Mouse (Mus musculus): ENCODE measurements around the gene Eya3. TPM values are rescaled to one million over a fixed set of nuclear protein-coding genes. Genes with fewer than 3 reads are reported as not detected.
"Not testable (repeated sequence)": the region's sequence is repeated elsewhere in the genome, so short reads cannot be mapped to it uniquely, and the experiment has no call there.

Gene Eya3
- polyA plus RNA-seq (2015; fragmentation: Nextera tagmentation; extraction: Ambion mirVana): 23.0 and 25.4 TPM in 2 replicates

GRCm38 (mm10) chr4:132638461-132639190 is at the start of gene Eya3:
Gene Eya3 (plus strand): TSS chr4:132638987.
- peak within 1 kb of the TSS; percentile 81 for H3K27ac ChIP-seq
- H3K9me3 ChIP-seq: no peaks in the 10 kb centered on the region
- ATAC-seq: peak; percentile 100
- H3K4me3 ChIP-seq (replicated peaks): peak within 1 kb of the TSS; percentile 92
- peaks cover 5% of the 10 kb centered on the region; the same call in 1 of the 2 replicates for H3K4me1 ChIP-seq (replicated peaks)
- H3K27me3 ChIP-seq (replicated peaks): no peaks in the 10 kb centered on the region
- H3K4me2 ChIP-seq (replicated peaks): peak within 1 kb of the TSS; percentile 82
- H3K36me3 ChIP-seq: no peaks in the 10 kb centered on the region
- under 1% methylated on average over 41 of the region's 41 CpGs for WGBS
- H3K9ac ChIP-seq: peak within 1 kb of the TSS; percentile 90

GRCm38 (mm10) chr4:132590642-132591041 is 48.1 kb upstream of the Eya3 start:
- Histone ChIP-seq H3K4me1 (replicated peaks) (no peaks in the 10 kb centered on the region), H3K4me3 (replicated peaks) (no peak overlapping the region), H3K36me3 (no peaks in the 10 kb centered on the region), H3K9me3 (no peaks in the 10 kb centered on the region), H3K9ac (no peak overlapping the region), H3K4me2 (replicated peaks) (no peak overlapping the region), H3K27ac (no peak overlapping the region), H3K27me3 (replicated peaks) (no peaks in the 10 kb centered on the region)
- 80% methylated on average over 10 of the region's 10 CpGs for WGBS
- ATAC-seq: no peak

- H3K27me3 ChIP-seq (replicated peaks): no peaks in the 10 kb centered on the region
- no peak overlapping the region for H3K9ac ChIP-seq
- H3K4me1 ChIP-seq (replicated peaks): no peaks in the 10 kb centered on the region
- no peak overlapping the region for H3K4me3 ChIP-seq (replicated peaks)
- H3K36me3 ChIP-seq: no peaks in the 10 kb centered on the region
- WGBS: 87% methylated on average over 9 of the region's 9 CpGs
- no peak overlapping the region for H3K27ac ChIP-seq
- no peak for ATAC-seq
- H3K4me2 ChIP-seq (replicated peaks): no peak overlapping the region
- H3K9me3 ChIP-seq: no peaks in the 10 kb centered on the region
These were observed 45.8 kb upstream of the Eya3 start for GRCm38 (mm10) chr4:132592958-132593357.

DNA sequence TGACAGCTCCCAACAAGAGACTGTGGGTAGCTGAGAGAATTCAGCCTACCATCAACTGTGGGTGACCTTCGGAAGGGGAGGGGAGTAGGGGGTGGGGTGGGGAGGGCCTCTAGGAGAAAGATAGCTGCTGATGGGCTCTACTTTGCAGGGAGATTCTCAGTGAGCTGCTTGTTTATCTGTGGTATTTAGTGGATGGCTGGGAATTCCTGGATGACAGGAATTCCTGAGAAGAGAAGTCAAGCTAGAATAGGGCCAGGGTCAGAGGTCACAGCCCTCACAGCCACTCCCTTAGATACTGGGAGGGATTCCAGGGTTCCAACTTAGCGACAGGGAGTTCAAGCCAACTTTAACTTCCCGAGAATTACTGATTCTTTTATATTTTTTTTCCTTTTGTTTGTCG is 44.6 kb upstream of the Eya3 start:
- H3K27ac ChIP-seq: no peak overlapping the region
- no peak overlapping the region for H3K4me2 ChIP-seq (replicated peaks)
- H3K27me3 ChIP-seq (replicated peaks): no peaks in the 10 kb centered on the region
- no peaks in the 10 kb centered on the region for H3K4me1 ChIP-seq (replicated peaks)
- H3K36me3 ChIP-seq: no peaks in the 10 kb centered on the region
- no peaks in the 10 kb centered on the region for H3K9me3 ChIP-seq
- WGBS: 33% methylated on average over 4 of the region's 4 CpGs
- no peak for ATAC-seq
- no peak overlapping the region for H3K4me3 ChIP-seq (replicated peaks)
- no peak overlapping the region for H3K9ac ChIP-seq

DNA sequence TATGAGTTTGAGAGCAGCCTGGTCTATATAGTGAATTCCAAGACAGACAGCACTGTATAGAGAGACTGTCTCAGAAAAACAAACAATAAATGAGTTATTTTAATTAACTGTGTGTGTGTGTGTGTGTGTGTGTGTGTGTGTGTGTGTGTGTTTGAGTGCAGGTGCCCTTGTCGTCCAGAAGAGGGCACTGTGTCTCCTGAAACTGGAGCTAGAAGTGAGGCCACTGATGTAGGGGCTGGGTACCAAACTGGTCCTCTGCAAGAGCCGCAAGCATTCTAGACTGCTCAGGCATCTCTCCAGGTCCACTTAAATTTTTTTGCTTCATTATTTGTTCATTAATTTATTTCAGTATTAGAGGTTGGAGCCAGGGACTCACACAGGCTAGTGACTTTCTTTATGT is 39.9 kb upstream of the Eya3 start:
- no peak overlapping the region for H3K4me3 ChIP-seq (replicated peaks)
- H3K36me3 ChIP-seq: no peaks in the 10 kb centered on the region
- no peaks in the 10 kb centered on the region for H3K9me3 ChIP-seq
- no peaks in the 10 kb centered on the region for H3K4me1 ChIP-seq (replicated peaks)
- no peak for ATAC-seq
- H3K27ac ChIP-seq: no peak overlapping the region
- 95% methylated on average over 2 of the region's 2 CpGs for WGBS
- H3K4me2 ChIP-seq (replicated peaks): no peak overlapping the region
- H3K9ac ChIP-seq: no peak overlapping the region
- no peaks in the 10 kb centered on the region for H3K27me3 ChIP-seq (replicated peaks)

- no peak for ATAC-seq
- no peak overlapping the region for H3K27ac ChIP-seq
These were observed 39.0 kb upstream of the Eya3 start for GRCm38 (mm10) chr4:132599764-132600163.

DNA sequence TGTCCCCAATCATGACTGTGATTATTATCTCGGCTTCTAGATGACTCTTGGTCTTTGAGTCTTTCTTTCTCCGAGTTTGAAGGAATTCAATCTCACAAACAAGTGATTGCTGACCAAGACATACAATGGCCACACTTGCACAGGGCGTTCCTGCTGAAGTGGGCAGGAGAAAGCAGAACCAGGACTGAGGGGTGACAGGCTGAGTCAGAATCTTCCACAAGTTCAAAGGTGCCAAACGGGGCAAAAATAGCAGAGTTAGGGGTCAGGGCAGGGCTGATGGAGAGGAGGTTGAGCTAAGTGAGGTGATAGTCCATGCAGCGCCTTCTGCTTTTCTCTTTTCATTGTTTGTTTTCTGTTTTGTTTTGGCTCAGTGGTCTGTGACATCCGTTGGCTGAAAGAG is 38.3 kb upstream of the Eya3 start:
- Histone ChIP-seq H3K9ac (no peak overlapping the region), H3K4me1 (replicated peaks) (no peaks in the 10 kb centered on the region), H3K4me2 (replicated peaks) (no peak overlapping the region), H3K27me3 (replicated peaks) (no peaks in the 10 kb centered on the region), H3K36me3 (no peaks in the 10 kb centered on the region), H3K9me3 (no peaks in the 10 kb centered on the region), H3K27ac (no peak overlapping the region), H3K4me3 (replicated peaks) (no peak overlapping the region)
- 85% methylated on average over 6 of the region's 6 CpGs for WGBS
- ATAC-seq: no peak

More at GRCm38 (mm10) chr4:132599764-132600163, 39.0 kb upstream of the Eya3 start:
- H3K9ac ChIP-seq: no peak overlapping the region
- no peak overlapping the region for H3K4me2 ChIP-seq (replicated peaks)
- no peaks in the 10 kb centered on the region for H3K36me3 ChIP-seq
- no peaks in the 10 kb centered on the region for H3K4me1 ChIP-seq (replicated peaks)
- H3K9me3 ChIP-seq: no peaks in the 10 kb centered on the region
- H3K4me3 ChIP-seq (replicated peaks): no peak overlapping the region
- 67% methylated on average over 3 of the region's 3 CpGs for WGBS
- H3K27me3 ChIP-seq (replicated peaks): no peaks in the 10 kb centered on the region

DNA sequence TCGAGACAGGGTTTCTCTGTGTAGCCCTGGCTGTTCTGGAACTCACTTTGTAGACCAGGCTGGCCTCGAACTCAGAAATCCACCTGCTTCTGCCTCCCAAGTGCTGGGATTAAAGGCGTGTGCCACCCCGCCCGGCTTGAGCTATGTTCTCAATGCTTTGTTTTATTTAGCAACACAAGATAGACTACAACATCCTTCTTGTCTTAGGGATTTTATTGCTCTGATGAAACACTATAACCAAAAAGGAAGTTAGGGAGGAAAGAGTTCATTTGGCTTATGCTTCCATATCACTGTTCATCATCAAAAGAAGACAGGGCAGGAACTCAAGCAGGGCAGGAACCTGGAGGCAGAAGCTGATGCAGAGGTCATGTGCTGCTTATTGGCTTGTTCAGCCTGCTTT is 37.5 kb upstream of the Eya3 start:
- not testable (repeated sequence) for H3K36me3 ChIP-seq; H3K4me1 ChIP-seq (replicated peaks); H3K4me2 ChIP-seq (replicated peaks); H3K27me3 ChIP-seq (replicated peaks); ATAC-seq; H3K4me3 ChIP-seq (replicated peaks); H3K9ac ChIP-seq; H3K9me3 ChIP-seq; H3K27ac ChIP-seq
- WGBS: 88% methylated on average over 5 of the region's 5 CpGs

GRCm38 (mm10) chr4:132603468-132603867 is 35.3 kb upstream of the Eya3 start:
- H3K9me3 ChIP-seq: no peaks in the 10 kb centered on the region
- no peak overlapping the region for H3K4me3 ChIP-seq (replicated peaks)
- no peak overlapping the region for H3K9ac ChIP-seq
- no peaks in the 10 kb centered on the region for H3K36me3 ChIP-seq
- no peaks in the 10 kb centered on the region for H3K27me3 ChIP-seq (replicated peaks)
- H3K4me1 ChIP-seq (replicated peaks): no peaks in the 10 kb centered on the region
- H3K4me2 ChIP-seq (replicated peaks): no peak overlapping the region
- 85% methylated on average over 4 of the region's 4 CpGs for WGBS
- H3K27ac ChIP-seq: no peak overlapping the region
- no peak for ATAC-seq

- no peak overlapping the region for H3K4me2 ChIP-seq (replicated peaks)
- no peak overlapping the region for H3K27ac ChIP-seq
- no peaks in the 10 kb centered on the region for H3K9me3 ChIP-seq
- no peaks in the 10 kb centered on the region for H3K36me3 ChIP-seq
- H3K9ac ChIP-seq: no peak overlapping the region
- ATAC-seq: no peak
- 59% methylated on average over 5 of the region's 5 CpGs for WGBS
- H3K4me3 ChIP-seq (replicated peaks): no peak overlapping the region
- no peaks in the 10 kb centered on the region for H3K4me1 ChIP-seq (replicated peaks)
- H3K27me3 ChIP-seq (replicated peaks): no peaks in the 10 kb centered on the region
These were observed 33.0 kb upstream of the Eya3 start for GRCm38 (mm10) chr4:132605816-132606215.

GRCm38 (mm10) chr4:132608147-132608546 is 30.6 kb upstream of the Eya3 start:
- H3K4me3 ChIP-seq (replicated peaks): no peak overlapping the region
- no peak overlapping the region for H3K27ac ChIP-seq
- no peaks in the 10 kb centered on the region for H3K9me3 ChIP-seq
- H3K36me3 ChIP-seq: no peaks in the 10 kb centered on the region
- WGBS: 40% methylated on average over 4 of the region's 4 CpGs
- no peaks in the 10 kb centered on the region for H3K27me3 ChIP-seq (replicated peaks)
- no peaks in the 10 kb centered on the region for H3K4me1 ChIP-seq (replicated peaks)
- H3K9ac ChIP-seq: no peak overlapping the region
- no peak overlapping the region for H3K4me2 ChIP-seq (replicated peaks)
- no peak for ATAC-seq

DNA sequence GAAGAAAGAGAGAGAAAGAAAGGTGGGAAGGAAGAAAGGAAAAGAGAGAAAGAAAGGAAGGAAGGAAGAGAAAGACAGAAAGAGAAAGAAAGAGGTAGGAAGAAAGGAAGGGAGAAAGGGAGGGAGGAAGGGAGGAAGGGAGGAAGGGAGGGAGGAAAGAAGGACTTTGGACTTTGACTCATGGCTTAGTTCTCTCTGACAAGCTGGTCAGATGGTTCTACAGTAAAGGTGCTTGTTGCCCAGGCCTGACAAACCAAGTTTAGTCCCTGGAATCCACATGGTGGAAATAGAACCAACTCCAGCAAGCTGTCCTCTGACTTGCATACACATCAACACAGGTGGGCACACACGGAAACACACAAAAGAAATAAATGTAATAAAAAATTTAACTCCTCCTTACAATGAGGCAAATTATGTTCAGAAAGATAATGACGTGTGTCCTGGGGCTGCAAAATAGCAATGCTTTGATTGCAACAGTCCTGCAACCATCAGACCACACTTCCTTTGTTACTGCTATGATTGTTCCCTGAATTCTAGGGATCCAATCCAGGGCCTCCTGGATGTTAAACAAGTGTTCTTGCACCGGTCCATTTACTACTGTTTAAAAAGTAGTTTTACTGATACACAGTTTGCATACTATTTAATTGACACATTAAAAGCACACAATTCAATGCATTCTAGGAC is 28.3 kb upstream of the Eya3 start:
- Histone ChIP-seq H3K4me3 (replicated peaks) (no peak overlapping the region), H3K9ac (no peak overlapping the region), H3K27me3 (replicated peaks) (no peaks in the 10 kb centered on the region), H3K4me1 (replicated peaks) (no peaks in the 10 kb centered on the region), H3K9me3 (no peaks in the 10 kb centered on the region), H3K4me2 (replicated peaks) (no peak overlapping the region), H3K27ac (no peak overlapping the region), H3K36me3 (no peaks in the 10 kb centered on the region)
- no peak for ATAC-seq
- 67% methylated on average over 3 of the region's 3 CpGs for WGBS

- H3K4me3 ChIP-seq (replicated peaks): no peak overlapping the region
- no peak overlapping the region for H3K4me2 ChIP-seq (replicated peaks)
- no peak for ATAC-seq
- H3K27me3 ChIP-seq (replicated peaks): no peaks in the 10 kb centered on the region
- 84% methylated on average over 8 of the region's 8 CpGs for WGBS
- H3K36me3 ChIP-seq: no peaks in the 10 kb centered on the region
- H3K27ac ChIP-seq: no peak overlapping the region
- no peaks in the 10 kb centered on the region for H3K9me3 ChIP-seq
- H3K9ac ChIP-seq: no peak overlapping the region
- no peaks in the 10 kb centered on the region for H3K4me1 ChIP-seq (replicated peaks)
These were observed 27.5 kb upstream of the Eya3 start for GRCm38 (mm10) chr4:132611320-132611719.

All from intestine, embryonic 15.5 days (tissue).